Mouse (Mus musculus): ENCODE results near the gene Cldn14. TPM values are rescaled to one million over a fixed set of nuclear protein-coding genes. Genes with fewer than 3 reads are reported as not detected.

The Cldn14 gene
- polyA plus RNA-seq, 1 experiment, result not detected

GRCm38 (mm10) chr16:93979316-93979715 lies 29.3 kb downstream of the Cldn14 start:
- no peaks in the 10 kb centered on the region for H3K79me2 ChIP-seq (ENCODE audit: control insufficient read depth, insufficient read depth)
- TF ChIP-seq USF1 (IDR thresholded peaks at IDR 0.05; ENCODE audit: low read depth) (no peak), MAX (IDR thresholded peaks at IDR 0.05) (no peak), MYOG (IDR thresholded peaks at IDR 0.05; ENCODE audit: control insufficient read depth, extremely low read depth, insufficient read length) (no peak), MYOD1 (IDR thresholded peaks at IDR 0.05; ENCODE audit: control insufficient read depth, insufficient read length, low read depth) (no peak), FOSL1 (IDR thresholded peaks at IDR 0.05; ENCODE audit: insufficient read depth, low read length, poor library complexity, severe bottlenecking) (no peak), CTCF (IDR thresholded peaks at IDR 0.05; ENCODE audit: control insufficient read depth, insufficient read depth, insufficient read length) (no peak), CEBPB (IDR thresholded peaks at IDR 0.05; ENCODE audit: low read depth) (no peak)

GRCm38 (mm10) chr16:93977587-93977986 lies 31.1 kb downstream of the Cldn14 start:
- TF ChIP-seq MYOD1 (IDR thresholded peaks at IDR 0.05; ENCODE audit: control insufficient read depth, insufficient read length, low read depth), result no peak
- TF ChIP-seq USF1 (IDR thresholded peaks at IDR 0.05; ENCODE audit: low read depth), result no peak
- no peak for TF ChIP-seq CEBPB (IDR thresholded peaks at IDR 0.05; ENCODE audit: low read depth)
- no peak for TF ChIP-seq CTCF (IDR thresholded peaks at IDR 0.05; ENCODE audit: control insufficient read depth, insufficient read depth, insufficient read length)
- H3K36me3 ChIP-seq (ENCODE audit: control insufficient read depth, insufficient read depth), result no peaks in the 10 kb centered on the region
- H3K79me2 ChIP-seq (ENCODE audit: control insufficient read depth, insufficient read depth), result no peaks in the 10 kb centered on the region
- no peaks in the 10 kb centered on the region for H3K79me3 ChIP-seq (ENCODE audit: low read depth)
- no peak overlapping the region for H3K4me3 ChIP-seq (ENCODE audit: insufficient read depth, poor library complexity, severe bottlenecking)
- H3K27me3 ChIP-seq (ENCODE audit: control insufficient read depth, insufficient read depth, insufficient read length), result no peaks in the 10 kb centered on the region
- no peak overlapping the region for H3ac ChIP-seq (ENCODE audit: control insufficient read depth, insufficient read length, low read depth)

More at GRCm38 (mm10) chr16:93979316-93979715, 29.3 kb downstream of the Cldn14 start:
- Histone ChIP-seq H3ac (ENCODE audit: control insufficient read depth, insufficient read length, low read depth) (no peak overlapping the region), H3K4me3 (ENCODE audit: insufficient read depth, poor library complexity, severe bottlenecking) (no peak overlapping the region), H3K79me3 (ENCODE audit: low read depth) (no peaks in the 10 kb centered on the region), H3K27me3 (ENCODE audit: control insufficient read depth, insufficient read depth, insufficient read length) (no peaks in the 10 kb centered on the region), H3K36me3 (ENCODE audit: control insufficient read depth, insufficient read depth) (no peaks in the 10 kb centered on the region)

DNA sequence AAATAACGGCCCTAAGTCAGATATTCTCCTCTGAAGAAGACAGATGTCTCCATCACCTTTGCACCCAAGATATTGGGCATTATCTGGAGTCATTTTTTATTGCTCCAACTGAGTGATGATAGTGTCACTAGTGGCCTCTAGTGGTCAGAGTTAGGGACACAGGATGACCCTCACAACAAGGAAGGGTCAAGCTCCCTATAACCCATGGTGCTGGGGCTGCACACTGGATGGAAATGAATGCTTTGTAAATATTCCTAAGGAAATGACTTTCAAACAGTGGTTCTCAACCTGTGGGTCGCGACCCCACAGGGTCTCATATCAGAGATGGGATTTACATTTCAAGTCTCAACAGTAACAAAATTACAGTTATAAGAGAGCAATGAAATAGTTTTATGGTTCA lies 31.7 kb downstream of the Cldn14 start:
- no peak overlapping the region for H3K4me3 ChIP-seq (ENCODE audit: insufficient read depth, poor library complexity, severe bottlenecking)
- no peaks in the 10 kb centered on the region for H3K27me3 ChIP-seq (ENCODE audit: control insufficient read depth, insufficient read depth, insufficient read length)
- H3K79me3 ChIP-seq (ENCODE audit: low read depth), result no peaks in the 10 kb centered on the region
- H3K79me2 ChIP-seq (ENCODE audit: control insufficient read depth, insufficient read depth), result no peaks in the 10 kb centered on the region
- no peak overlapping the region for H3ac ChIP-seq (ENCODE audit: control insufficient read depth, insufficient read length, low read depth)
- no peaks in the 10 kb centered on the region for H3K36me3 ChIP-seq (ENCODE audit: control insufficient read depth, insufficient read depth)
- TF ChIP-seq MYOD1 (IDR thresholded peaks at IDR 0.05; ENCODE audit: control insufficient read depth, insufficient read length, low read depth) (no peak), CEBPB (IDR thresholded peaks at IDR 0.05; ENCODE audit: low read depth) (no peak), MYOG (IDR thresholded peaks at IDR 0.05; ENCODE audit: control insufficient read depth, extremely low read depth, insufficient read length) (no peak), USF1 (IDR thresholded peaks at IDR 0.05; ENCODE audit: low read depth) (no peak), FOSL1 (IDR thresholded peaks at IDR 0.05; ENCODE audit: insufficient read depth, low read length, poor library complexity, severe bottlenecking) (no peak), CTCF (IDR thresholded peaks at IDR 0.05; ENCODE audit: control insufficient read depth, insufficient read depth, insufficient read length) (no peak), MAX (IDR thresholded peaks at IDR 0.05) (no peak)

DNA sequence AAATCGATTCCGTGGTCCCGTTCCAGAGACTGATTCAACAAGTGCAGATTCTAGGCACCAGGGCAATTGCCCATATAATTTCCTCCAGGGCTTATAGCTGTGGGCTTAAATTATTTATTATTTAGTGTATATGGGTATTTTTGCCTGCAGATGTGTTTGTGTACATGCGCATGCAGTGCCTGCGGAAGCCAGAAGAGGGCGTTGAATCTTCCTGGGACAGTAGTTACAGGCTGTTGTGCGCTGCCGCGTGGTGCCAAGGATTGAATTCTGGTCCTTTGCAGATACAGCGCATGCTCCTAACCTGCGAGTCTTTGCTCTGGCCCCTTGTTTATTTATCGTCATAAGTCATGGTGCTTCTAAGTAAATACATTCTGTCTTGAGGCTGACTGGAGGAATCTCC lies 33.2 kb downstream of the Cldn14 start:
- Histone ChIP-seq H3K36me3 (ENCODE audit: control insufficient read depth, insufficient read depth) (no peaks in the 10 kb centered on the region), H3ac (ENCODE audit: control insufficient read depth, insufficient read length, low read depth) (no peak overlapping the region), H3K79me3 (ENCODE audit: low read depth) (no peaks in the 10 kb centered on the region), H3K27me3 (ENCODE audit: control insufficient read depth, insufficient read depth, insufficient read length) (no peaks in the 10 kb centered on the region), H3K4me3 (ENCODE audit: insufficient read depth, poor library complexity, severe bottlenecking) (no peak overlapping the region), H3K79me2 (ENCODE audit: control insufficient read depth, insufficient read depth) (no peaks in the 10 kb centered on the region)
- no peak for TF ChIP-seq FOSL1 (IDR thresholded peaks at IDR 0.05; ENCODE audit: insufficient read depth, low read length, poor library complexity, severe bottlenecking)
- TF ChIP-seq USF1 (IDR thresholded peaks at IDR 0.05; ENCODE audit: low read depth), result no peak
- TF ChIP-seq CEBPB (IDR thresholded peaks at IDR 0.05; ENCODE audit: low read depth), result no peak
- no peak for TF ChIP-seq CTCF (IDR thresholded peaks at IDR 0.05; ENCODE audit: control insufficient read depth, insufficient read depth, insufficient read length)
- TF ChIP-seq MYOD1 (IDR thresholded peaks at IDR 0.05; ENCODE audit: control insufficient read depth, insufficient read length, low read depth), result no peak
- no peak for TF ChIP-seq MYOG (IDR thresholded peaks at IDR 0.05; ENCODE audit: control insufficient read depth, extremely low read depth, insufficient read length)
- no peak for TF ChIP-seq MAX (IDR thresholded peaks at IDR 0.05)

DNA sequence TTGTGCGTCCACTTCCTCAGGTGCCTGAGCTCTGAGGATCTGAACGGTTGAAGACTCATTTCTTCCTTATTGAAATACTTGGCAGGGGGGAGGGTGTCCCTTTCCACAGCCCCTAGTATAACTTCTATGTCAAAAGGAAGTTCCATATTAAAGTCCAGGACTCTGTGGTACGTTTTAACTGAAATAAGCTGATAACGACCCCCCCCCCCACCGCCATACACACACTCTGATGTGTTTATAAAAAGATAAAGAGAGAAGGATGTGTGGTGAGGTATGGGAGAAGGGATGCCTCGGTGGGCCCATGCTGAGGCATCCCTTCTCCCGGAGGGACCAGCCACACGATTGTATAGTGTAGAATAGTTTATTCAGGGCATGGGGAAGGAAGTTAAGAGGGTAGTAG lies 34.4 kb downstream of the Cldn14 start:
- H3ac ChIP-seq (ENCODE audit: control insufficient read depth, insufficient read length, low read depth), result no peak overlapping the region
- no peaks in the 10 kb centered on the region for H3K79me3 ChIP-seq (ENCODE audit: low read depth)
- H3K79me2 ChIP-seq (ENCODE audit: control insufficient read depth, insufficient read depth), result no peaks in the 10 kb centered on the region
- H3K27me3 ChIP-seq (ENCODE audit: control insufficient read depth, insufficient read depth, insufficient read length), result no peaks in the 10 kb centered on the region
- H3K4me3 ChIP-seq (ENCODE audit: insufficient read depth, poor library complexity, severe bottlenecking), result no peak overlapping the region
- H3K36me3 ChIP-seq (ENCODE audit: control insufficient read depth, insufficient read depth), result no peaks in the 10 kb centered on the region
- TF ChIP-seq CTCF (IDR thresholded peaks at IDR 0.05; ENCODE audit: control insufficient read depth, insufficient read depth, insufficient read length) (no peak), MYOD1 (IDR thresholded peaks at IDR 0.05; ENCODE audit: control insufficient read depth, insufficient read length, low read depth) (no peak)

DNA sequence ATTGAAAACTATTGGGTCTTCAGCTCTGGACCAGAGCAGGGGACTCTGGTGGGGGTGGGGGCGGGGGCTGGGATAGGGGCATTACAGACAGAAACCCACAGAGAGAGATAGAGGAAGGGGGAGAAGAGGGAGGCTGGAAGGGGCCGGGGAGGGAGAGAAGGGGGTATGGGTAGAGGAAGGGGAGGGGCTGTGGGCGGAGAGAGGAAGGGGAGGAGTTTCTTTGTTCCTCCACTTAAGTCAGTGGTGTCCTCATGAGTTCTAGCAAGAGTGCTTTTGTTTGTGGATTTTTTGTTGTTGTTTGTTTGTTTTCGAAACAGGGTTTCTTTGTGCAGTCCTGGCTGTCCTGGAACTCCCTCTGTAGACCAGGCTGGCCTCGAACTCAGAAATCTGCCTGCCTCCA lies 35.1 kb downstream of the Cldn14 start:
- Histone ChIP-seq H3K4me3 (ENCODE audit: insufficient read depth, poor library complexity, severe bottlenecking) (no peak overlapping the region), H3K27me3 (ENCODE audit: control insufficient read depth, insufficient read depth, insufficient read length) (no peaks in the 10 kb centered on the region), H3K36me3 (ENCODE audit: control insufficient read depth, insufficient read depth) (no peaks in the 10 kb centered on the region), H3ac (ENCODE audit: control insufficient read depth, insufficient read length, low read depth) (no peak overlapping the region), H3K79me3 (ENCODE audit: low read depth) (no peaks in the 10 kb centered on the region), H3K79me2 (ENCODE audit: control insufficient read depth, insufficient read depth) (no peaks in the 10 kb centered on the region)
- TF ChIP-seq CTCF (IDR thresholded peaks at IDR 0.05; ENCODE audit: control insufficient read depth, insufficient read depth, insufficient read length) (no peak), MAX (IDR thresholded peaks at IDR 0.05) (no peak), MYOD1 (IDR thresholded peaks at IDR 0.05; ENCODE audit: control insufficient read depth, insufficient read length, low read depth) (no peak), MYOG (IDR thresholded peaks at IDR 0.05; ENCODE audit: control insufficient read depth, extremely low read depth, insufficient read length) (no peak), FOSL1 (IDR thresholded peaks at IDR 0.05; ENCODE audit: insufficient read depth, low read length, poor library complexity, severe bottlenecking) (no peak), USF1 (IDR thresholded peaks at IDR 0.05; ENCODE audit: low read depth) (no peak), CEBPB (IDR thresholded peaks at IDR 0.05; ENCODE audit: low read depth) (no peak)

Measured in C2C12 (cell line).